Mouse (Mus musculus): ENCODE results near the gene Cmah.

- no peak for TF ChIP-seq CTCF (IDR thresholded peaks at IDR 0.05; ENCODE audit: borderline replicate concordance, insufficient read depth, low read length)
- TF ChIP-seq POLR2A (IDR thresholded peaks at IDR 0.05; ENCODE audit: low read depth, low read length) = no peak
Observed at GRCm38 (mm10) chr13:24485964-24486363, 158.8 kb downstream of the Cmah start.
